Mouse (Mus musculus): ENCODE results near the gene Akr1c18. TPM values are rescaled to one million over a fixed set of nuclear protein-coding genes. Genes with fewer than 3 reads are reported as not detected.
"Not testable (repeated sequence)": the region's sequence is repeated elsewhere in the genome, so short reads cannot be mapped to it uniquely, and the experiment has no call there.

Akr1c18 gene
- total RNA-seq (2015), result 0.65 and 0.84 TPM in 2 replicates
- 0.20 and 1.0 TPM in 2 replicates for total RNA-seq (2017)

DNA sequence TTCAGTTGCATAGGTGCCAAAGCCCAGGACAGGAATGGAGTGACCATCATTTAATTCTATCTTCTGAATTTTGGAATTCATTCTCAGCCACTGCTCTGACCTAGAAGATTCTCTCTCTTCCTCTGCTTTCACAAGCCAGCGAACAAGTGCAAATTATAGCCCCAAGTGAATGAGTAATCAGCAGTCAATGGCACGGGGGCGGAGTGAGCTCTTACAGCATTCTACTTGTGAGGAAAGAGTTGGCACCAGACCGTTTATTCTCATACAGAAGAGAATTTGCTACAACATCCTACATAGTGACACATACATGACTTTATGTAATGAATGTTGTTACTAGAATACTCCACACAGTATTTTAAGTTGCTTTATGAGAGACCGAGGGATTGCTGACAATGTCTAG, at the start of gene Akr1c18:
Gene Akr1c18, minus strand, starts transcription at position 137 of the 400 bp plus-strand sequence.
- ATAC-seq (ENCODE audit: poor library complexity, severe bottlenecking), result peak; percentile 26

DNA sequence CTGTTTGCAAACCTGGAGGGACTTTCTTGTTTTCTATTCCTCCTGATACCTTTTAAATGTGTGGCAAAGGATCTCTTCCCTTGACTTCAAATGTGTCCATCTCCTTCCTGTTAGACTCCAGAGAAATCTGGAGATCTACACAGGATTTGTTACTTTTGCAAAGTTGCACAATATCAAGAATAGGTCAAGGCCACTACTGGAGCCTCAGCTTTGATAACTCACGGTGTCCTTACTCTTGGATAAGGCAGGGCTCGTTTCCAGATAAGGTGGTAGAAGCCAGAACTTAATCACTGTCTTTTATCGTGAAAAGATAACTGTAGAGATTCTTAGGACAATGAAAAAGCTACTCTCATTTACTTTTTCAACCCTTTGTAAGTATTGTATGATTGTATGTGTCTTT, 42.1 kb upstream of the Akr1c18 start:
- no peak for ATAC-seq (ENCODE audit: poor library complexity, severe bottlenecking)

- peak; percentile 97 for ATAC-seq (ENCODE audit: poor library complexity, severe bottlenecking)
Measured at GRCm38 (mm10) chr13:4190904-4191303, 40.5 kb upstream of the Akr1c18 start, which contains the start of gene Akr1c13. Gene Akr1c13 (plus strand): TSS chr13:4191150.

DNA sequence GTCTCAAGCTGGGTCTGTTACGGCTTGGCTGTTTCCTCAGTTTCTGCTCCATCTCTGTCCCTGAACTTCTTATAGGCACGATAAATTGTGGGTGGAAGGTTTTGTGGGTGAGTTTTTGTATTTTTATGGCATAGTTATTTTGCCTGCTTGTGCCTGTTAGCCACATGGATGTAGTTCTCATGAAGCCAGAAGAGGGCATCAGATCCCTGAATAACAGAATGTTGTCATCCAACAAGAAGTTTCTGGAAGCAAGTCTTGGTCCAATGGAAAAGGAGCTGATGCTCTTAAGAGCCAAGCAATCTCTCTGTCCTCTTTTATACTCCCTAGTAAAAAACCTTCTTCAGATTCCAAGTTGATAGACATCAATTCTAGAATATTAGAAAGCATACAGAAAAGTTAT, 37.7 kb upstream of the Akr1c18 start:
- ATAC-seq (ENCODE audit: poor library complexity, severe bottlenecking), result no peak

DNA sequence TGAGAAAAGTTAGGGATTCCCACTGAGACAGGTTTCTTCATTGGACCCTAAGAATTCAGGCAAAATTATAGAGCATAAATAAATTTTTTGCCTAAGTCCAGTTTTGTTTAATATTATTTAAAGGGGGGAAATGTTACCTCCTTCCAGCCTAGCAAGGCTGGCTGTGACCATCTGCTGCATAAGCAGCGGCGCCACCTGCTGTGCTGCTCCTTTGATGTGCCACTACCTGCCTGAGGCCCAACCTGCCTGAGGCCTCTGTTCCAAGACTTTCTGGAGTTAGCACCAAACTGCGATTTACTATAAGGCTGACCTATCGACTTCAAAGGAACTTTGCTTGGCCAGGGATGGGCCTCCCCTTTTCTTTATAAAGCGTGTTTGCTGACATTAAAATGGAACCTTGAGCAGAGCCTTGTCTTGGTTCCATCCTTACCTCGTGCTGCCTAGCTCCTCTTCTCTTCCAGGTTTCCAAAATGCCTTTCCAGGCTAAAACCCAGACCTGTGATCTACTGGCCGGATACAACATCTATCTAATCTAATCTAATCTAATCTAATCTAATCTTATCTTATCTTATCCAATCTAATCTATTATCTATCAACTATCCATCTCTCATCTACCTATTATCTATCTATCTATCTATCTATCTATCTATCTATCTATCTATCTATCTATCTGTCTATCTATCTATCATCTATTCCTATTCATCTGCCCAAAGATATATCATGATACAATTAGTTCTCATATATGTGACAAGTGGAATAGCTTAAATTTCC, 36.4 kb upstream of the Akr1c18 start:
- ATAC-seq (ENCODE audit: poor library complexity, severe bottlenecking), result not testable (repeated sequence)

- ATAC-seq (ENCODE audit: poor library complexity, severe bottlenecking), result no peak
Measured at GRCm38 (mm10) chr13:4183116-4183515, 32.7 kb upstream of the Akr1c18 start.

DNA sequence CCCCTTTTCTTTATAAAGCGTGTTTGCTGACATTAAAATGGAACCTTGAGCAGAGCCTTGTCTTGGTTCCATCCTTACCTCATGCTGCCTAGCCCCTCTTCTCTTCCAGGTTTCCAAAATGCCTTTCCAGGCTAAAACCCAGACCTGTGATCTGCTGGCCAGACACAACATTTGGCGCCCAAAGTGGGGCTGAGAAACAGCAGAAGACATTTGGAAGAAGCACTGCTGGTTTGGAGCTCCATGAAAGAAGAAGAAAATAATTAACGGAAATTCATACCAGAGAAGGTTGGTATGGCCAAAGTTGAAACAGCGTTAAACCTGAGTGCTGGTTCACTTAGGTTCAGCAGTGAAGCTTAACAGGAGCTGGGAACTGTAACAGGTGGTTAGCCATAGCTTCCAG, 30.9 kb upstream of the Akr1c18 start:
- ATAC-seq (ENCODE audit: poor library complexity, severe bottlenecking), result not testable (repeated sequence)

- ATAC-seq (ENCODE audit: poor library complexity, severe bottlenecking), result no peak
Measured at GRCm38 (mm10) chr13:4172978-4173377, 22.5 kb upstream of the Akr1c18 start.

DNA sequence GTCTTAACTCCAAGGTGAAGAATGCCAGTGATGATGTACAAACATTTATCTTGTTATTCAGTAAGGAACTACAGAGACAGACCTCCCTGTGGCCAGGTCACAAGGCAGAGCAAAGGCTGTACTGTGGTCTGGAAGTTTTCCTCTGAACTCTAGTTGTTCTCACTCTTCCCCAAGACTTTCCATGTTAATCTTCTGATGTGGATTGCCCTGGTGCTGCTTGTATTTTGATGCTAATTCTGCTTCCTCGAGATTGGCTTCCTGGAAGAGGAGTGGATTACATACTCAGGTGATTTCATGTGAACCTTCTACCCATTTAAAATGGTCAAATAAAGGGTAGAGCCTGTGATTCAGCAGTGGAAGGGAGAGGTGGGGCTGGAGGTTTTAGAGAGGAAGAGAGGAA, 17.6 kb upstream of the Akr1c18 start:
- no peak for ATAC-seq (ENCODE audit: poor library complexity, severe bottlenecking)

DNA sequence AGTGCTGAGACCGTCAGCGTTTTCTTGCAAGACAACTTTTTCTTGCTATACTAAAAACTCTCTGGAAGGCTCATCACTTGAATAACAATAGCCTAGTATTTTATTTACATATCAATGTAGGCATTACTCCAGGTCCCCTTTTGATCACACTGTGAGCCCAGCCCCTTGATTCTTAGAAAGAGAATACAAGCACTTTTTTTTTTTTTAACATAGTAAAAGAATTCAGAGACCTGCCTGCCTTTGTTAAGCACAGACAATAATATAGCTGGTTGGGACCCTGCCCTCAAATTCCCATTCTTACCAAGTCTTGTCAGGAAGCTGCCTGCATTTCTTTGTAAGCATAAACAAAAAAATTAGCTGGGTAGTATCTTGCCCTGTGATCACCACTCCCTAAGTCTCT, 4.8 kb upstream of the Akr1c18 start:
- ATAC-seq (ENCODE audit: poor library complexity, severe bottlenecking), result no peak

- no peak for ATAC-seq (ENCODE audit: poor library complexity, severe bottlenecking)
Measured at GRCm38 (mm10) chr13:4153593-4153992, 3.1 kb upstream of the Akr1c18 start.

DNA sequence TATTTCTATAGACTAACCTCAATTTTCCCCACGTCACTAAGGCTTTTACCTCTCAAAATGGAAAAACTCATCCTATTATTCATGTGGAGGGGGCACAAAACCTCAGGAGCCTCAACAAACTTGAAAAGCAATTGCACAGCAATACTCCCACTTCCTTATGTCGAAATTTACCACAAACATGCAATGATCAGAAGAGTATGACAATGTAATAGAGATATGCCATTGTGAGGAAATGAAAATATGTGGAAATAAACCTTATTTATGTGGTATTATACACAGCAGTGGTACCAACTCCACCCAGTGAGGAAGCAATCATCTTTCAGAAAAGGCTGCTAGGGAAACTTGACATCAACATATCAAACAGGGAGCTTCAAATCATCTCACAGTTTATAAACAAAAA, 2.5 kb upstream of the Akr1c18 start:
- peak; percentile 92 for ATAC-seq (ENCODE audit: poor library complexity, severe bottlenecking)

DNA sequence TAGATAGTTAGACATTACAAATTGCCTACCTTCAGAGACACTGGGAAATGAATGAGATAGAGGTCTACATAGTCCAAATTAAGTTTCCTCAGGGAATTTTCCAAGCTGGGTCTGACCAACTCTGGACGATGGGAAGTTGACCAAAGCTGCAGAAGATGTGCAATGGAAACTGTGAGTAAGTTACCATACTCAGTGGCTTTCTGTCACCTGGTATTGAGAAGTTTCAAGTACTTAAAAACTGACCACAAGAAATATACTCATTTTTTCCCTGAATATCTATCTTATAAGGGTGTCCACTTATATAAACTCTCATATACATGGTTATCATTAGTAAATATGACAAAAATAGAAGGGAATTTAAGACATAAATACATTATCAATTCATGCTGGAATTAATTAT, 6.2 kb downstream of the Akr1c18 start:
- ATAC-seq (ENCODE audit: poor library complexity, severe bottlenecking), result no peak

GRCm38 (mm10) chr13:4133070-4133469, 17.4 kb downstream of the Akr1c18 start:
- ATAC-seq (ENCODE audit: poor library complexity, severe bottlenecking), result peak; percentile 66

DNA sequence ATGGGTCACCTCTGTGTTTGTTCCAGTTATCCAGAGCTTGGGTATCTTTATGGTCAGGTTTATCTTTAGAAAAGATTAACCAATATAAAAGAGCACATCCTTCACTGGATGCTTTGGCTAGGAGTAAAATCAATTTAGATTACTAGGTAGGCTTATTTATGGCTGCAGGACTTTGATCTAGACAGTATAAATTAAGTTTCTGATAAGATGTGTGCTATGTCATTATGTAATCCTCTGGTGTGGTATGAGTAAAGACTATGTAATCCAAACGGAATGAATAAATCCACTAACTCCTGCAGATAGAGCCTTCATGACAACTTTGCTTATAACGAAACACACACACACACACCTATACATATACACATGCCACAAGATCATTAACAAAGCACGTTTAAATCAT, 18.7 kb downstream of the Akr1c18 start:
- ATAC-seq (ENCODE audit: poor library complexity, severe bottlenecking), result no peak

DNA sequence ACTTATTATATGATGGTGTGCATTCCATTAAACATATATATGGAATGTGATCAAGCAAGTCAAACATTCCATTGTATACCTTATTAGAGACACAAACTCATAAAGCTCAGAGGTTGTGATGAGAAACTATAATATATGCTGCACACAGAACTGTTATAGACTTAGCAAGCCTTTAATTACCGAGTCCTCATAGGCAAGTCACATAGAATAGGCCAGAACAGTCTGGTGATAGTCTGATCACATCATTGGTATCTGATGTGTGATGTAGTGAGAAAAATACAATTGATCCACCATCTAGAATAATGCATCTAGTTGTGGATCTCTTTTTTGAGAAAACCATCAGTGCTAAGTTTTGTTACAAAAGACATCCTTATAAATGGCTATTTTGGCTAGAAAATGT, 19.1 kb downstream of the Akr1c18 start:
- no peak for ATAC-seq (ENCODE audit: poor library complexity, severe bottlenecking)

DNA sequence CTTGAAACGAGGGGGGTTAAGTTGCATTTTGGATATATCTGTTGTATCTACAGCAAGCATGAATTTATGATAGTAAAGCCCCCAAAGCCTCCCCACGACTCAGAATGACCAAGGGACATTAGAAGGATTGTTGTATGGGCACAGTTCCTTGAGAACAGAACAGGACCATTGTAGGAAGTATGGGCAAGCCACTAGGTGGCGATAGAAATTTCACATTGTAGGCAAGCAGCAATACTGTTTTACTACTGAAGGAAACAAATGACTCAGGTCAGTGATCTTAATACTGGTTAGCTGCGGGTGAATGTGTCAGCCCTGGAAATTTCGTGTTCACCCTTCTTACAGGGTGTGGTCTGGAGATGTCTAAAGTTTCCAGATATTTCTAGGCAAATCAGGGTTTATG, 21.4 kb downstream of the Akr1c18 start:
- ATAC-seq (ENCODE audit: poor library complexity, severe bottlenecking), result peak; percentile 69

- not testable (repeated sequence) for ATAC-seq (ENCODE audit: poor library complexity, severe bottlenecking)
Measured at GRCm38 (mm10) chr13:4125846-4126245, 24.6 kb downstream of the Akr1c18 start.

- ATAC-seq (ENCODE audit: poor library complexity, severe bottlenecking), result not testable (repeated sequence)
Measured at GRCm38 (mm10) chr13:4124471-4124870, 26.0 kb downstream of the Akr1c18 start.

GRCm38 (mm10) chr13:4123146-4123545, 27.3 kb downstream of the Akr1c18 start:
- no peak for ATAC-seq (ENCODE audit: poor library complexity, severe bottlenecking)

- no peak for ATAC-seq (ENCODE audit: poor library complexity, severe bottlenecking)
Measured at GRCm38 (mm10) chr13:4119181-4119904, 31.1 kb downstream of the Akr1c18 start.
